ENCODE assay signal across 8 mouse cellular contexts in genomic region chr16:46496031-46496868, GRCm38 (mm10). TPM values are rescaled to one million over a fixed set of nuclear protein-coding genes. Genes with fewer than 3 reads are reported as not detected.
DNase-seq lines count a peak whose midpoint lies in the region; ATAC-seq and TF ChIP-seq lines count a peak whose summit lies in the region.

No protein-coding gene starts in this region.

- intact Hi-C loops in left cerebral cortex, postnatal 25 days (cut with DNase I): loop anchor here (5.0 kb wide), 2 partner anchors 86 to 471 kb away; no protein-coding TSS in a partner anchor

- no peaks in the 10 kb centered on the region for H3K9me3 ChIP-seq in hindbrain, embryonic 14.5 days (ENCODE audit: control insufficient read depth, low read length)

- peak; percentile 9 for ATAC-seq in hindbrain, embryonic 14.5 days (ENCODE audit: low FRiP score)
- no peak for ATAC-seq in megakaryocyte-erythroid progenitor cell, adult 5-6 weeks (replicated peaks; ENCODE audit: low FRiP score, low TSS enrichment, poor library complexity, severe bottlenecking)

- TF ChIP-seq POLR2A in cortical plate, adult 2 months (IDR thresholded peaks at IDR 0.05; ENCODE audit: extremely low read depth, insufficient read depth, low read length): no peak

- H3K27ac ChIP-seq in cortical plate, adult 2 months (ENCODE audit: insufficient read depth, low read length): peak overlapping the region; percentile 65
- H3K27ac ChIP-seq in hindbrain, embryonic 14.5 days: peak overlapping the region; percentile 90

- TF ChIP-seq CTCF in cortical plate, adult 2 months (IDR thresholded peaks at IDR 0.05; ENCODE audit: extremely low read depth, insufficient read depth, low read length): no peak

- H3K4me2 ChIP-seq in hindbrain, embryonic 14.5 days (replicated peaks): peak overlapping the region; percentile 83

- H3K36me3 ChIP-seq in hindbrain, embryonic 14.5 days (replicated peaks; ENCODE audit: control insufficient read depth, insufficient read depth): no peaks in the 10 kb centered on the region

- H3K27me3 ChIP-seq in hindbrain, embryonic 14.5 days (ENCODE audit: control insufficient read depth, insufficient read depth, low read length): no peaks in the 10 kb centered on the region

- peak overlapping the region; percentile 84 for H3K9ac ChIP-seq in hindbrain, embryonic 14.5 days

- peak; percentile 47 for DNase-seq in adrenal gland, adult 8-10 months
- peak; percentile 7 to 37 for DNase-seq in gastrocnemius, adult 8-10 months (ENCODE audit: low spot score in 2 of 2)
- peak; percentile 56 for DNase-seq in hindbrain, embryonic 14.5 days (ENCODE audit: low spot score)
- DNase-seq in left cerebral cortex, postnatal 25 days (ENCODE audit: low spot score in 2 of 2): peak; percentile 23 to 30
- DNase-seq in mesoderm, embryonic 11.5 days (ENCODE audit: low read depth, low spot score): peak; percentile 85
- peak; percentile 25 for DNase-seq in right cerebral cortex, postnatal 4 days

- H3K4me3 ChIP-seq in cortical plate, adult 2 months (ENCODE audit: insufficient read depth, low read length): peak overlapping the region; percentile 94
- peak overlapping the region; percentile 98 for H3K4me3 ChIP-seq in hindbrain, embryonic 14.5 days (replicated peaks; ENCODE audit: low read length)

- under 1% methylated on average over 80 of the region's 96 CpGs for WGBS in hindbrain, embryonic 14.5 days

- H3K4me1 ChIP-seq in cortical plate, adult 2 months (ENCODE audit: control insufficient read depth, insufficient read depth, low read length): no peaks in the 10 kb centered on the region
- peaks cover 19% of the 10 kb centered on the region for H3K4me1 ChIP-seq in hindbrain, embryonic 14.5 days (replicated peaks; ENCODE audit: control insufficient read depth, insufficient read depth, low read length)

RNA-seq across cellular contexts. Expression of gene Nectin3, which starts 2.1 kb away (rescaled TPM):
- total RNA-seq in adrenal gland, adult 8-10 months (2022): 10 to 100 TPM; 19.6 to 33.5 (median 27.0) TPM
- 21.9 and 24.0 TPM in 2 replicates for polyA plus RNA-seq in cortical plate, adult 2 months (2012; rRNA removed)
- 1 to 10 TPM; 2.0 to 3.0 (median 2.3) TPM for total RNA-seq in gastrocnemius, adult 8-10 months (2022)
- polyA plus RNA-seq in hindbrain, embryonic 14.5 days (2014; fragmentation: Nextera tagmentation; extraction: Ambion mirVana): 34.4 and 37.0 TPM in 2 replicates
- total RNA-seq in left cerebral cortex, postnatal 25 days (2021): 10 to 100 TPM; 60.8 to 66.7 TPM
- total RNA-seq in megakaryocyte-erythroid progenitor cell, adult 5-6 weeks (2014; fragmentation: Nextera tagmentation): not detected in 2 replicates
- 0.34 TPM in 1 of 2 replicates, not detected in the other for total RNA-seq in megakaryocyte-erythroid progenitor cell, adult 5-6 weeks (2017)

Comparison
In these comparisons a context has a peak if more than half of its experiments do, and no peak if none do; other contexts are left out.
1. DNase-seq: peak in every context shown above with its lines; median percentile 85 in mesoderm, embryonic 11.5 days; 56 in hindbrain, embryonic 14.5 days; 47 in adrenal gland, adult 8-10 months; 26 in left cerebral cortex, postnatal 25 days; 25 in right cerebral cortex, postnatal 4 days; 22 in gastrocnemius, adult 8-10 months.
2. RNA of gene Nectin3, which starts 2.1 kb away (total RNA-seq): 60.8 to 66.7 TPM in left cerebral cortex, postnatal 25 days and 19.6 to 33.5 TPM in adrenal gland, adult 8-10 months; 2.0 to 3.0 TPM in gastrocnemius, adult 8-10 months and 0.34 TPM in megakaryocyte-erythroid progenitor cell, adult 5-6 weeks; every median in the first group is over 4 times any median in the second.